Mouse (Mus musculus) erythroblast, embryonic 14.5 days (primary cell): ENCODE measurements around the gene F2rl2. TPM values are rescaled to one million over a fixed set of nuclear protein-coding genes. Genes with fewer than 3 reads are reported as not detected.

Experiments
- H3K27me3 ChIP-seq: 2 replicates; pipeline ENCODE4 v1.6.1; 2012; ENCODE audit warnings: inconsistent platforms; ENCODE audit not compliant: control insufficient read depth
- H3K36me3 ChIP-seq: 2 replicates; pipeline ENCODE4 v1.6.1; 2012; ENCODE audit warnings: mild to moderate bottlenecking, inconsistent platforms; ENCODE audit not compliant: control insufficient read depth
- H3K4me1 ChIP-seq: 2 replicates; pipeline ENCODE4 v1.6.1; 2012; ENCODE audit warnings: inconsistent platforms; ENCODE audit not compliant: control insufficient read depth
- H3K4me3 ChIP-seq: replicated peaks from 2 replicates; pipeline ENCODE3; 2012; ENCODE audit warnings: moderate library complexity, mild to moderate bottlenecking, inconsistent platforms
- H3K9me3 ChIP-seq: 2 replicates; pipeline ENCODE4 v1.6.1; 2012; ENCODE audit warnings: low read length, inconsistent platforms, mixed read lengths; ENCODE audit not compliant: control insufficient read depth
- GATA1 ChIP-seq: IDR thresholded peaks from 2 replicates; pipeline ENCODE4 v1.6.1; 2012; ENCODE audit warnings: low read length, inconsistent platforms, mixed read lengths
- TAL1 ChIP-seq: IDR thresholded peaks from 3 replicates; pipeline ENCODE4 v1.6.1; 2012; ENCODE audit warnings: low read length, inconsistent platforms, mixed read lengths
- polyA plus RNA-seq: library from polyadenylated mRNA; stranded (reverse); fragments of >175 nt; gene quantifications from 2 replicates; pipeline ENCODE4 v1.2.3, GENCODE M21; 2012

F2rl2 gene
- polyA plus RNA-seq, 1 experiment, result not detected

- no peak; the same call in 1 of the 2 replicates for TF ChIP-seq GATA1
- no peak; the same call in 2 of the 3 replicates for TF ChIP-seq TAL1
- Histone ChIP-seq H3K4me1 (peaks cover 52% of the 10 kb centered on the region), H3K36me3 (peaks cover 2% of the 10 kb centered on the region; the same call in 1 of the 2 replicates), H3K4me3 (no peak overlapping the region), H3K27me3 (no peaks in the 10 kb centered on the region), H3K9me3 (no peaks in the 10 kb centered on the region)
Observed at GRCm38 (mm10) chr13:95688576-95688975, 8.1 kb upstream of the F2rl2 start.

GRCm38 (mm10) chr13:95692201-95692600 is 4.5 kb upstream of the F2rl2 start:
- no peaks in the 10 kb centered on the region for H3K36me3 ChIP-seq
- TF ChIP-seq GATA1 (no peak), TAL1 (no peak)
- no peak overlapping the region for H3K4me3 ChIP-seq
- H3K27me3 ChIP-seq, result no peaks in the 10 kb centered on the region
- peaks cover 40% of the 10 kb centered on the region for H3K4me1 ChIP-seq
- H3K9me3 ChIP-seq, result no peaks in the 10 kb centered on the region

- Histone ChIP-seq H3K36me3 (peaks cover 3% of the 10 kb centered on the region), H3K27me3 (no peaks in the 10 kb centered on the region), H3K9me3 (no peaks in the 10 kb centered on the region), H3K4me3 (no peak overlapping the region), H3K4me1 (peaks cover 22% of the 10 kb centered on the region)
- TF ChIP-seq GATA1, result no peak
- no peak for TF ChIP-seq TAL1
Observed at GRCm38 (mm10) chr13:95696120-95696653, 466 bp upstream of the F2rl2 start.

- Histone ChIP-seq H3K36me3 (peaks cover 3% of the 10 kb centered on the region), H3K4me3 (no peak overlapping the region), H3K4me1 (peaks cover 19% of the 10 kb centered on the region), H3K27me3 (no peaks in the 10 kb centered on the region), H3K9me3 (no peaks in the 10 kb centered on the region)
- no peak for TF ChIP-seq GATA1
- TF ChIP-seq TAL1, result no peak
Observed at GRCm38 (mm10) chr13:95697874-95698273, 1.2 kb downstream of the F2rl2 start.

- TF ChIP-seq TAL1, result no peak
- no peak for TF ChIP-seq GATA1
- no peak overlapping the region for H3K4me3 ChIP-seq
- peaks cover 2% of the 10 kb centered on the region for H3K4me1 ChIP-seq
- H3K27me3 ChIP-seq, result no peaks in the 10 kb centered on the region
- H3K9me3 ChIP-seq, result no peaks in the 10 kb centered on the region
- peaks cover 3% of the 10 kb centered on the region for H3K36me3 ChIP-seq
Observed at GRCm38 (mm10) chr13:95703376-95703775, 6.7 kb downstream of the F2rl2 start.

- H3K27me3 ChIP-seq, result no peaks in the 10 kb centered on the region
- TF ChIP-seq GATA1 (no peak), TAL1 (no peak)
- no peaks in the 10 kb centered on the region; the same call in 1 of the 2 replicates for H3K4me1 ChIP-seq
- peaks cover 3% of the 10 kb centered on the region for H3K36me3 ChIP-seq
- H3K4me3 ChIP-seq, result no peak overlapping the region
- H3K9me3 ChIP-seq, result no peaks in the 10 kb centered on the region
Observed at GRCm38 (mm10) chr13:95705589-95705988, 8.9 kb downstream of the F2rl2 start.

GRCm38 (mm10) chr13:95712054-95712453 is 15.4 kb downstream of the F2rl2 start:
- no peaks in the 10 kb centered on the region; the same call in 1 of the 2 replicates for H3K36me3 ChIP-seq
- TF ChIP-seq GATA1, result no peak
- no peak for TF ChIP-seq TAL1
- H3K9me3 ChIP-seq, result no peaks in the 10 kb centered on the region
- no peaks in the 10 kb centered on the region for H3K4me1 ChIP-seq
- H3K4me3 ChIP-seq, result no peak overlapping the region
- H3K27me3 ChIP-seq, result no peaks in the 10 kb centered on the region

GRCm38 (mm10) chr13:95712570-95713268 is 16.1 kb downstream of the F2rl2 start:
- TF ChIP-seq GATA1 (no peak), TAL1 (no peak)
- H3K4me3 ChIP-seq, result no peak overlapping the region
- no peaks in the 10 kb centered on the region for H3K4me1 ChIP-seq
- H3K36me3 ChIP-seq, result no peaks in the 10 kb centered on the region; the same call in 1 of the 2 replicates
- H3K27me3 ChIP-seq, result no peaks in the 10 kb centered on the region
- H3K9me3 ChIP-seq, result no peaks in the 10 kb centered on the region

- Histone ChIP-seq H3K4me1 (peaks cover under 1% of the 10 kb centered on the region), H3K27me3 (no peaks in the 10 kb centered on the region), H3K9me3 (no peaks in the 10 kb centered on the region), H3K4me3 (no peak overlapping the region), H3K36me3 (no peaks in the 10 kb centered on the region; the same call in 1 of the 2 replicates)
- TF ChIP-seq TAL1 (no peak), GATA1 (no peak)
Observed at GRCm38 (mm10) chr13:95714271-95714975, 17.8 kb downstream of the F2rl2 start.
